Mouse (Mus musculus): ENCODE results near the gene Tnip1. TPM values are rescaled to one million over a fixed set of nuclear protein-coding genes. Genes with fewer than 3 reads are reported as not detected.

The Tnip1 gene
- polyA plus RNA-seq, 1 experiment from 2014 or later = 8.1 TPM

DNA sequence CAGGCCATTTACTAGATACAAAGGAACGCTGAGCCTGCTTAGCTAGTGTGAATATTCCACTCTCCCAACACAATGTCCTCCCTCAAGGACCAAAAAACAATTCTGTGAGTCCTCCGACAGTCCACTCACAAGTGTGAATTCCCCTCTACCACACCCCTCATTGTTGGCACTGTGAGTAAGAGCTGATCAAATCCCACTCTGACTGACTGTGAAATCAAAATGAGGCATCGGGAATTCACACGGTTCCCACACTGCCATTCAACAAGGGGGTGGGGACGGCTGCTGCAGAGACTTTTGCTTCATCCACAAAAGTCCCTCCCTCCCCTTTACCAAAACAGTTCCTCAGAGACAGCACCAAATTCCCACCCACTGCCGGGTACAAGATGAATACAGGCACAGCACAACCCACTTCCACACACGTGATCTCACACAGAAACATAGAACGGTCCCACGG, 8.7 kb downstream of the Tnip1 start:
- Histone ChIP-seq H3K27me3 (replicated peaks; ENCODE audit: control insufficient read depth, insufficient read depth, low read length) (no peaks in the 10 kb centered on the region), H3K4me3 (ENCODE audit: low read depth, low read length) (no peak overlapping the region), H3K4me2 (ENCODE audit: low read length) (no peak overlapping the region), H3K36me3 (ENCODE audit: control insufficient read depth, insufficient read depth, low read length) (no peaks in the 10 kb centered on the region), H3K9ac (ENCODE audit: low read length) (peak overlapping the region; percentile 33; the same call in 1 of the 2 replicates), H3K9me3 (replicated peaks; ENCODE audit: control insufficient read depth, low read length) (no peaks in the 10 kb centered on the region), H3K4me1 (ENCODE audit: control insufficient read depth, insufficient read depth, low read length) (peaks cover 3% of the 10 kb centered on the region; the same call in 1 of the 2 replicates), H3K27ac (ENCODE audit: low read depth, low read length) (no peak overlapping the region)
- 20% methylated on average over 9 of the region's 9 CpGs for WGBS
- ATAC-seq (no peak), DNase-seq (ENCODE audit: low spot score) (no peak)

GRCm38 (mm10) chr11:54952651-54953050, 10.1 kb downstream of the Tnip1 start:
- no peaks in the 10 kb centered on the region for H3K36me3 ChIP-seq (ENCODE audit: control insufficient read depth, insufficient read depth, low read length)
- no peak overlapping the region for H3K4me2 ChIP-seq (ENCODE audit: low read length)
- no peak overlapping the region for H3K4me3 ChIP-seq (ENCODE audit: low read depth, low read length)
- H3K9ac ChIP-seq (ENCODE audit: low read length) = no peak overlapping the region
- H3K4me1 ChIP-seq (ENCODE audit: control insufficient read depth, insufficient read depth, low read length) = peaks cover 3% of the 10 kb centered on the region; the same call in 1 of the 2 replicates
- no peak overlapping the region for H3K27ac ChIP-seq (ENCODE audit: low read depth, low read length)
- ATAC-seq (no peak), DNase-seq (ENCODE audit: low spot score) (no peak)
- no peaks in the 10 kb centered on the region for H3K9me3 ChIP-seq (replicated peaks; ENCODE audit: control insufficient read depth, low read length)
- no peaks in the 10 kb centered on the region for H3K27me3 ChIP-seq (replicated peaks; ENCODE audit: control insufficient read depth, insufficient read depth, low read length)
- 78% methylated on average over 6 of the region's 6 CpGs for WGBS

DNA sequence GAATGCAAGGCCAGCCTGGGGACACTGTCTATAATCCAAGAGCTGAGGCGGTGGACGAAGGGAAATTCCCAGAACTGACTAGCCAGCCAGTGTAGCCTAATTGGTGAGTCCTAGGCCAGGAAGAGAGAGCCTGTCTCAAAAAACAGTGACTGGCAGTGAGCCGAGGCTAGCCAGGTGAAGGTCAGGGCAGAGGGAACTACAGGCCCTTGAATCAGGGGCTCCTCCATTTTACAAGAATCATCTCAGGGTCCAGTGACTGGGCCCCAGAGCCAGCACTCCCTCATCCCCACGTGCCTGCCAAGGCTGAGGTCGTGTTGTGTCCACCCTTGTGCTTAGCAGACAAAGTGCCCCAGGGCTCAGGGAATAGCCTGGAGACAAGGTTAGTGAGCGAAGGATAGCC, 12.0 kb downstream of the Tnip1 start:
- no peaks in the 10 kb centered on the region for H3K9me3 ChIP-seq (replicated peaks; ENCODE audit: control insufficient read depth, low read length)
- no peak for DNase-seq (ENCODE audit: low spot score)

GRCm38 (mm10) chr11:54949717-54950116, 13.0 kb downstream of the Tnip1 start:
- H3K9me3 ChIP-seq (replicated peaks; ENCODE audit: control insufficient read depth, low read length) = no peaks in the 10 kb centered on the region
- ATAC-seq = no peak

More for the DNA sequence above, 12.0 kb downstream of the Tnip1 start:
- Histone ChIP-seq H3K27me3 (replicated peaks; ENCODE audit: control insufficient read depth, insufficient read depth, low read length) (no peaks in the 10 kb centered on the region), H3K9ac (ENCODE audit: low read length) (no peak overlapping the region), H3K27ac (ENCODE audit: low read depth, low read length) (no peak overlapping the region), H3K36me3 (ENCODE audit: control insufficient read depth, insufficient read depth, low read length) (no peaks in the 10 kb centered on the region), H3K4me3 (ENCODE audit: low read depth, low read length) (no peak overlapping the region), H3K4me1 (ENCODE audit: control insufficient read depth, insufficient read depth, low read length) (peaks cover 3% of the 10 kb centered on the region; the same call in 1 of the 2 replicates), H3K4me2 (ENCODE audit: low read length) (no peak overlapping the region)
- 76% methylated on average over 6 of the region's 6 CpGs for WGBS
- ATAC-seq = no peak

GRCm38 (mm10) chr11:54944702-54945101, 18.0 kb downstream of the Tnip1 start:
- DNase-seq (ENCODE audit: low spot score) (no peak), ATAC-seq (no peak)
- H3K27ac ChIP-seq (ENCODE audit: low read depth, low read length) = no peak overlapping the region
- H3K9ac ChIP-seq (ENCODE audit: low read length) = no peak overlapping the region
- no peak overlapping the region for H3K4me3 ChIP-seq (ENCODE audit: low read depth, low read length)
- no peaks in the 10 kb centered on the region for H3K27me3 ChIP-seq (replicated peaks; ENCODE audit: control insufficient read depth, insufficient read depth, low read length)
- H3K4me1 ChIP-seq (ENCODE audit: control insufficient read depth, insufficient read depth, low read length) = no peaks in the 10 kb centered on the region
- no peak overlapping the region for H3K4me2 ChIP-seq (ENCODE audit: low read length)
- no peaks in the 10 kb centered on the region for H3K9me3 ChIP-seq (replicated peaks; ENCODE audit: control insufficient read depth, low read length)
- H3K36me3 ChIP-seq (ENCODE audit: control insufficient read depth, insufficient read depth, low read length) = no peaks in the 10 kb centered on the region
- 82% methylated on average over 3 of the region's 3 CpGs for WGBS

More at GRCm38 (mm10) chr11:54949717-54950116, 13.0 kb downstream of the Tnip1 start:
- no peak overlapping the region for H3K4me2 ChIP-seq (ENCODE audit: low read length)
- no peaks in the 10 kb centered on the region for H3K27me3 ChIP-seq (replicated peaks; ENCODE audit: control insufficient read depth, insufficient read depth, low read length)
- H3K9ac ChIP-seq (ENCODE audit: low read length) = no peak overlapping the region
- no peak overlapping the region for H3K4me3 ChIP-seq (ENCODE audit: low read depth, low read length)
- peaks cover 3% of the 10 kb centered on the region; the same call in 1 of the 2 replicates for H3K4me1 ChIP-seq (ENCODE audit: control insufficient read depth, insufficient read depth, low read length)
- 63% methylated on average over 1 of the region's 1 CpGs for WGBS
- no peak overlapping the region for H3K27ac ChIP-seq (ENCODE audit: low read depth, low read length)
- no peaks in the 10 kb centered on the region for H3K36me3 ChIP-seq (ENCODE audit: control insufficient read depth, insufficient read depth, low read length)
- no peak for DNase-seq (ENCODE audit: low spot score)

- H3K4me2 ChIP-seq (ENCODE audit: low read length) = no peak overlapping the region
- no peaks in the 10 kb centered on the region for H3K27me3 ChIP-seq (replicated peaks; ENCODE audit: control insufficient read depth, insufficient read depth, low read length)
- no peak overlapping the region for H3K4me3 ChIP-seq (ENCODE audit: low read depth, low read length)
- H3K27ac ChIP-seq (ENCODE audit: low read depth, low read length) = no peak overlapping the region
- H3K4me1 ChIP-seq (ENCODE audit: control insufficient read depth, insufficient read depth, low read length) = peaks cover 6% of the 10 kb centered on the region
- H3K9ac ChIP-seq (ENCODE audit: low read length) = no peak overlapping the region
- no peak for DNase-seq (ENCODE audit: low spot score)
- ATAC-seq = no peak
- no peaks in the 10 kb centered on the region for H3K9me3 ChIP-seq (replicated peaks; ENCODE audit: control insufficient read depth, low read length)
- peaks cover 5% of the 10 kb centered on the region; the same call in 1 of the 2 replicates for H3K36me3 ChIP-seq (ENCODE audit: control insufficient read depth, insufficient read depth, low read length)
- WGBS = 72% methylated on average over 7 of the region's 7 CpGs
Observed at GRCm38 (mm10) chr11:54940056-54940455, 22.7 kb downstream of the Tnip1 start.

DNA sequence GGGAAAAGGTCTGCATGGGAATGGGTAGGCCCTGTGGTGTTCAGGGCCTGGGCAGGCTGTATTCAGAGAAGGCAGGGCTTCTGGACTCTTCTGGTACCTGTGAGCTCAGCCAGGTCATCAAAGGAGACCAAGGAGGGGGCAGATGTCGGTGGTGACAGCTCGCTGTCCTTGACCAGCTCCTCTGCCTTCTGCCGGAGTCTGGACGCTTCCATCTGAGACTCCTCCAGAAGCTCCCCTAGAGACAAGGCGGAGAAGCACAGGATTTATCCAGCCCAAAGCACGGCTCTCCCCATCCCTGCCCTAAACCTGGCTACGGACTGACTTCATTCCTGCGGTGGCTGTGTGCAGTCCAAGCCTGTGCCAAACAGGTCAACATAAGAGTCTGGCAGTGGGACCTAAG, 23.2 kb downstream of the Tnip1 start:
- Histone ChIP-seq H3K27ac (ENCODE audit: low read depth, low read length) (no peak overlapping the region), H3K36me3 (ENCODE audit: control insufficient read depth, insufficient read depth, low read length) (peaks cover 5% of the 10 kb centered on the region; the same call in 1 of the 2 replicates), H3K4me2 (ENCODE audit: low read length) (no peak overlapping the region), H3K9ac (ENCODE audit: low read length) (no peak overlapping the region), H3K27me3 (replicated peaks; ENCODE audit: control insufficient read depth, insufficient read depth, low read length) (no peaks in the 10 kb centered on the region), H3K9me3 (replicated peaks; ENCODE audit: control insufficient read depth, low read length) (no peaks in the 10 kb centered on the region), H3K4me3 (ENCODE audit: low read depth, low read length) (no peak overlapping the region), H3K4me1 (ENCODE audit: control insufficient read depth, insufficient read depth, low read length) (peaks cover 6% of the 10 kb centered on the region)
- ATAC-seq = no peak
- no peak for DNase-seq (ENCODE audit: low spot score)
- WGBS = 91% methylated on average over 8 of the region's 8 CpGs

DNA sequence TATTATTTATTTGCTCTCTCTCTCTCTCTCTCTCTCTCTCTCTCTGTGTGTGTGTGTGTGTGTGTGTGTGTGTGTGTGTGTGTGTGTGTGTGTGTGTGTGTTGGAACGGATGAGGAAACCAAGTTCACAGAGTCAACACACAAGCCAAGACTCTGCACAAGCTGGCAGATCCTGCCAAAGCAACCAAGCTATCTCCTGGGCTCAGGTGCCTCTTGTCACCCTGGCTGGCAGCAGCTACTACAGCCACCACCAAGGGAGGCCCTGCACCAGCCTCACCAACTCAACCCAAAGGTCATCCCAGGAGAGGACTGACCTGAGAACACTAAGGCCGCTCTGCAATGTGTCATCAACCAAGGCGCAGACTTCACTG, 26.0 kb downstream of the Tnip1 start:
- peaks cover 5% of the 10 kb centered on the region; the same call in 1 of the 2 replicates for H3K36me3 ChIP-seq (ENCODE audit: control insufficient read depth, insufficient read depth, low read length)
- no peaks in the 10 kb centered on the region for H3K27me3 ChIP-seq (replicated peaks; ENCODE audit: control insufficient read depth, insufficient read depth, low read length)
- H3K9ac ChIP-seq (ENCODE audit: low read length) = no peak overlapping the region
- ATAC-seq (no peak), DNase-seq (ENCODE audit: low spot score) (no peak)
- H3K27ac ChIP-seq (ENCODE audit: low read depth, low read length) = no peak overlapping the region
- 82% methylated on average over 3 of the region's 3 CpGs for WGBS
- H3K4me2 ChIP-seq (ENCODE audit: low read length) = no peak overlapping the region
- no peaks in the 10 kb centered on the region for H3K9me3 ChIP-seq (replicated peaks; ENCODE audit: control insufficient read depth, low read length)
- peaks cover 6% of the 10 kb centered on the region for H3K4me1 ChIP-seq (ENCODE audit: control insufficient read depth, insufficient read depth, low read length)
- H3K4me3 ChIP-seq (ENCODE audit: low read depth, low read length) = no peak overlapping the region

- ATAC-seq (peak; percentile 62; the same call in 1 of the 2 replicates), DNase-seq (ENCODE audit: low spot score) (peak; percentile 31)
- Histone ChIP-seq H3K9me3 (replicated peaks; ENCODE audit: control insufficient read depth, low read length) (no peaks in the 10 kb centered on the region), H3K27ac (ENCODE audit: low read depth, low read length) (no peak overlapping the region), H3K4me1 (ENCODE audit: control insufficient read depth, insufficient read depth, low read length) (peaks cover 6% of the 10 kb centered on the region), H3K9ac (ENCODE audit: low read length) (peak overlapping the region; percentile 32; the same call in 1 of the 2 replicates), H3K4me3 (ENCODE audit: low read depth, low read length) (no peak overlapping the region), H3K36me3 (ENCODE audit: control insufficient read depth, insufficient read depth, low read length) (peaks cover 5% of the 10 kb centered on the region; the same call in 1 of the 2 replicates), H3K27me3 (replicated peaks; ENCODE audit: control insufficient read depth, insufficient read depth, low read length) (no peaks in the 10 kb centered on the region), H3K4me2 (ENCODE audit: low read length) (no peak overlapping the region)
- WGBS = 34% methylated on average over 12 of the region's 12 CpGs
Observed at GRCm38 (mm10) chr11:54936035-54936770, 26.5 kb downstream of the Tnip1 start.

All from forebrain, embryonic 14.5 days (tissue).